Mouse (Mus musculus): ENCODE measurements around the gene Tecpr2. TPM values are rescaled to one million over a fixed set of nuclear protein-coding genes. Genes with fewer than 3 reads are reported as not detected.
"Not testable (repeated sequence)": the region's sequence is repeated elsewhere in the genome, so short reads cannot be mapped to it uniquely, and the experiment has no call there.

Tecpr2 gene
- polyA plus RNA-seq, 1 experiment, result 5.3 TPM

DNA sequence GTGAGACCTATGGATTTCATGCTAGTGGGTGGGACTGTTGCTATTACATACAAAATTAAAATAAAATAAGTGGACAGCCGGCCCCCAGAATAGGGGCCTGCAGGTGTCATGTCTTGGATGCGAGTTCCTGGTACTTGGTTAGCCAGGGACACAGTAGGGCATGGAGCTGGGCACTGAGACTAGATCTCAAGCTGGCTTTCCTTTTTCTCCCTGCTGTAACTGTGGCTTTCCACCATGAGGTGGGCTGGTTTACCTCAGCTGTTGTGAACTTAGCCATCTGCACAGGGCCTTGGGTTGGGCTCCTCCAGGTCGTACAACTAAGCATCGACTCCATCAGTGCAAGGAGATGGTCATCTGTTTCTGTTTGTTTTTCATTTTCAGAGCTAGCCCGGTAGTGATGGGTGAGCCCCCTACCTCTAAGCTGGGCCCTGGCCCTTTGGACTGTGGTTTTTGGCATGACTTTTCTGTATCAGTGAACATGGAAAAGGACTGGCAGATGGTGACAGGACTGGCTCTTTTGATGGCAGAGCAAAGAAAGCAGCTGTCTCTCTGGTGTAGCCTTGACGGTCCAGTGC lies 42.8 kb upstream of the Tecpr2 start:
- 76% methylated on average over 6 of the region's 6 CpGs for WGBS
- TF ChIP-seq CTCF (IDR thresholded peaks at IDR 0.05; ENCODE audit: insufficient read depth, low read length) (no peak), POLR2A (IDR thresholded peaks at IDR 0.05; ENCODE audit: borderline replicate concordance, extremely low read depth, low read depth, low read length) (no peak)
- no peak for DNase-seq
- Histone ChIP-seq H3K4me1 (ENCODE audit: control insufficient read depth, insufficient read depth, low read length) (peaks cover under 1% of the 10 kb centered on the region; the same call in 1 of the 2 replicates), H3K4me3 (replicated peaks; ENCODE audit: extremely low read depth, low read depth, low read length) (no peak overlapping the region)

GRCm38 (mm10) chr12:110850010-110850928 lies 38.8 kb upstream of the Tecpr2 start, which contains the start of gene Zfp839:
Gene Zfp839 (plus strand): TSS chr12:110850253.
- DNase-seq, result peak; percentile 87
- TF ChIP-seq CTCF (IDR thresholded peaks at IDR 0.05; ENCODE audit: insufficient read depth, low read length) (no peak), POLR2A (IDR thresholded peaks at IDR 0.05; ENCODE audit: borderline replicate concordance, extremely low read depth, low read depth, low read length) (peak; percentile 60; the same call in 1 of the 2 replicates)
- 1% methylated on average over 88 of the region's 89 CpGs for WGBS
- Histone ChIP-seq H3K4me3 (replicated peaks; ENCODE audit: extremely low read depth, low read depth, low read length) (peak within 1 kb of the TSS; percentile 91), H3K4me1 (ENCODE audit: control insufficient read depth, insufficient read depth, low read length) (peaks cover 2% of the 10 kb centered on the region; the same call in 1 of the 2 replicates)

- DNase-seq, result no peak
- Histone ChIP-seq H3K4me3 (replicated peaks; ENCODE audit: extremely low read depth, low read depth, low read length) (peak overlapping the region; percentile 91), H3K4me1 (ENCODE audit: control insufficient read depth, insufficient read depth, low read length) (peaks cover 2% of the 10 kb centered on the region; the same call in 1 of the 2 replicates)
- WGBS, result 13% methylated on average over 9 of the region's 9 CpGs
- TF ChIP-seq POLR2A (IDR thresholded peaks at IDR 0.05; ENCODE audit: borderline replicate concordance, extremely low read depth, low read depth, low read length) (no peak), CTCF (IDR thresholded peaks at IDR 0.05; ENCODE audit: insufficient read depth, low read length) (no peak)
Observed at GRCm38 (mm10) chr12:110850929-110851256, 38.2 kb upstream of the Tecpr2 start.

- no peak for TF ChIP-seq POLR2A (IDR thresholded peaks at IDR 0.05; ENCODE audit: borderline replicate concordance, extremely low read depth, low read depth, low read length)
- DNase-seq, result no peak
- H3K4me3 ChIP-seq (replicated peaks; ENCODE audit: extremely low read depth, low read depth, low read length), result no peak overlapping the region
- 60% methylated on average over 12 of the region's 12 CpGs for WGBS
- H3K4me1 ChIP-seq (ENCODE audit: control insufficient read depth, insufficient read depth, low read length), result peaks cover 2% of the 10 kb centered on the region; the same call in 1 of the 2 replicates
Observed at GRCm38 (mm10) chr12:110851414-110851813, 37.6 kb upstream of the Tecpr2 start.

GRCm38 (mm10) chr12:110851923-110852322 lies 37.1 kb upstream of the Tecpr2 start:
- H3K4me3 ChIP-seq (replicated peaks; ENCODE audit: extremely low read depth, low read depth, low read length), result no peak overlapping the region
- 86% methylated on average over 1 of the region's 1 CpGs for WGBS
- peaks cover 2% of the 10 kb centered on the region; the same call in 1 of the 2 replicates for H3K4me1 ChIP-seq (ENCODE audit: control insufficient read depth, insufficient read depth, low read length)
- DNase-seq, result no peak
- no peak for TF ChIP-seq POLR2A (IDR thresholded peaks at IDR 0.05; ENCODE audit: borderline replicate concordance, extremely low read depth, low read depth, low read length)
- TF ChIP-seq CTCF (IDR thresholded peaks at IDR 0.05; ENCODE audit: insufficient read depth, low read length), result no peak

GRCm38 (mm10) chr12:110854786-110855737 lies 34.0 kb upstream of the Tecpr2 start:
- Histone ChIP-seq H3K4me3 (replicated peaks; ENCODE audit: extremely low read depth, low read depth, low read length) (no peak overlapping the region), H3K4me1 (ENCODE audit: control insufficient read depth, insufficient read depth, low read length) (peaks cover 2% of the 10 kb centered on the region; the same call in 1 of the 2 replicates)
- TF ChIP-seq CTCF (IDR thresholded peaks at IDR 0.05; ENCODE audit: insufficient read depth, low read length), result no peak
- no peak for TF ChIP-seq POLR2A (IDR thresholded peaks at IDR 0.05; ENCODE audit: borderline replicate concordance, extremely low read depth, low read depth, low read length)
- WGBS, result 73% methylated on average over 32 of the region's 32 CpGs
- no peak for DNase-seq

- H3K4me3 ChIP-seq (replicated peaks; ENCODE audit: extremely low read depth, low read depth, low read length), result no peak overlapping the region
- no peak for TF ChIP-seq CTCF (IDR thresholded peaks at IDR 0.05; ENCODE audit: insufficient read depth, low read length)
- TF ChIP-seq POLR2A (IDR thresholded peaks at IDR 0.05; ENCODE audit: borderline replicate concordance, extremely low read depth, low read depth, low read length), result no peak
- DNase-seq, result peak; percentile 20
- 51% methylated on average over 7 of the region's 7 CpGs for WGBS
- no peaks in the 10 kb centered on the region for H3K4me1 ChIP-seq (ENCODE audit: control insufficient read depth, insufficient read depth, low read length)
Observed at GRCm38 (mm10) chr12:110857196-110857595, 31.9 kb upstream of the Tecpr2 start.

GRCm38 (mm10) chr12:110858681-110859080 lies 30.4 kb upstream of the Tecpr2 start:
- not testable (repeated sequence) for DNase-seq; H3K4me3 ChIP-seq (replicated peaks; ENCODE audit: extremely low read depth, low read depth, low read length); H3K4me1 ChIP-seq (ENCODE audit: control insufficient read depth, insufficient read depth, low read length)
- 90% methylated on average over 15 of the region's 15 CpGs for WGBS

GRCm38 (mm10) chr12:110860293-110860692 lies 28.8 kb upstream of the Tecpr2 start:
- no peak for DNase-seq
- no peaks in the 10 kb centered on the region for H3K4me1 ChIP-seq (ENCODE audit: control insufficient read depth, insufficient read depth, low read length)
- TF ChIP-seq POLR2A (IDR thresholded peaks at IDR 0.05; ENCODE audit: borderline replicate concordance, extremely low read depth, low read depth, low read length), result no peak
- TF ChIP-seq CTCF (IDR thresholded peaks at IDR 0.05; ENCODE audit: insufficient read depth, low read length), result no peak
- H3K4me3 ChIP-seq (replicated peaks; ENCODE audit: extremely low read depth, low read depth, low read length), result no peak overlapping the region
